Mouse (Mus musculus): ENCODE data around the gene Rab11fip5. TPM values are rescaled to one million over a fixed set of nuclear protein-coding genes. Genes with fewer than 3 reads are reported as not detected.

Gene Rab11fip5
- polyA plus RNA-seq, 1 experiment from 2014 or later, result 15.7 TPM

DNA sequence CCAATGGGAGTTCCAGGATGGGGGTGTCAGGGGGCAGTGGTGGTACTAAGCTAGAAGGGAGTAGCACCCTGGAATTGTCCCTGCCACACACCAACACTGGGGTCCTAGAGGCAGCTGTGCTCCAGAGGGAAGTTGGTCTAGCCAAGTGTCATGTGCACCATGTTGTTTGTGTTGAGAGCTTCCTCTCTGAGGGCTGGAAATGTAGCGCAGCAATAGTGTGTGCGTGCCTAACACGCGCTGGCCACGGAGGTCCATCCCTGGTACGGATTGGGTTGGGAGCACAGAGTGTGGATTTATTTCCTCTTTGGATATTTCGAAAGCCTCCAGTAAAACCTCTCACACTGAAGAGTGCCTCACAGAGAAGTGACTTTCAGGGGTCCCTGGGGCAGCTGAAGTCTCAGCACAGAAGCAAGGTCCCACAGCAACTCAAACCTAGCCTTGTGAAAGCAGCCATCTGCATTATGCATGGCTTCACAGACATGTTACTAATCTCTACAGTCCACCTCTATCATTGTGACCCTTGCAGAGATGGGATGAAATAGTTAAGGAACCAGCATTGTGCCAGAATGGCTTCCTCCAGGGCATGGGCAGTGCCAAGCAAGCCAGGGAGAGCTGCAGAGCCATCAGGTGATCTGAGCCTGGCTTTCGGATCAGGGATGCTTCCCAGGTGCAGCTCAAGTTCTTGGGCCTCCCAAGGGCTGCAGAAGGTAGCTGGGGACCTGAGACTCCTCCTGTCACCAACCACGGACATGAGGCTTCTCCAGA is 3.6 kb downstream of the Rab11fip5 start:
- DNase-seq (ENCODE audit: low spot score) (no peak), ATAC-seq (ENCODE audit: low read depth) (no peak)
- Histone ChIP-seq H3K4me3 (ENCODE audit: low read depth, low read length) (no peak overlapping the region), H3K36me3 (ENCODE audit: control insufficient read depth, insufficient read depth, low read length) (no peaks in the 10 kb centered on the region), H3K27ac (replicated peaks; ENCODE audit: low read depth, low read length) (no peak overlapping the region), H3K9ac (ENCODE audit: low read depth, low read length) (no peak overlapping the region), H3K4me1 (ENCODE audit: control insufficient read depth, insufficient read depth, low read length) (peaks cover 40% of the 10 kb centered on the region), H3K4me2 (ENCODE audit: low read depth, low read length) (no peak overlapping the region), H3K27me3 (replicated peaks; ENCODE audit: control insufficient read depth, insufficient read depth, low read length) (no peaks in the 10 kb centered on the region), H3K9me3 (ENCODE audit: control insufficient read depth, low read length) (no peaks in the 10 kb centered on the region)
- 92% methylated on average over 9 of the region's 9 CpGs for WGBS

- no peaks in the 10 kb centered on the region for H3K9me3 ChIP-seq (ENCODE audit: control insufficient read depth, low read length)
- no peak for DNase-seq (ENCODE audit: low spot score)
- no peaks in the 10 kb centered on the region for H3K36me3 ChIP-seq (ENCODE audit: control insufficient read depth, insufficient read depth, low read length)
- ATAC-seq (ENCODE audit: low read depth), result no peak
- no peak overlapping the region for H3K4me3 ChIP-seq (ENCODE audit: low read depth, low read length)
- H3K27ac ChIP-seq (replicated peaks; ENCODE audit: low read depth, low read length), result 0 out of 2 replicates have a peak overlapping the region, but pooled peaks have one; percentile 44
- 83% methylated on average over 5 of the region's 5 CpGs for WGBS
- H3K4me1 ChIP-seq (ENCODE audit: control insufficient read depth, insufficient read depth, low read length), result peaks cover 40% of the 10 kb centered on the region
- H3K4me2 ChIP-seq (ENCODE audit: low read depth, low read length), result no peak overlapping the region
- no peaks in the 10 kb centered on the region for H3K27me3 ChIP-seq (replicated peaks; ENCODE audit: control insufficient read depth, insufficient read depth, low read length)
- H3K9ac ChIP-seq (ENCODE audit: low read depth, low read length), result no peak overlapping the region
These were observed 4.4 kb downstream of the Rab11fip5 start for GRCm38 (mm10) chr6:85370041-85370440.

DNA sequence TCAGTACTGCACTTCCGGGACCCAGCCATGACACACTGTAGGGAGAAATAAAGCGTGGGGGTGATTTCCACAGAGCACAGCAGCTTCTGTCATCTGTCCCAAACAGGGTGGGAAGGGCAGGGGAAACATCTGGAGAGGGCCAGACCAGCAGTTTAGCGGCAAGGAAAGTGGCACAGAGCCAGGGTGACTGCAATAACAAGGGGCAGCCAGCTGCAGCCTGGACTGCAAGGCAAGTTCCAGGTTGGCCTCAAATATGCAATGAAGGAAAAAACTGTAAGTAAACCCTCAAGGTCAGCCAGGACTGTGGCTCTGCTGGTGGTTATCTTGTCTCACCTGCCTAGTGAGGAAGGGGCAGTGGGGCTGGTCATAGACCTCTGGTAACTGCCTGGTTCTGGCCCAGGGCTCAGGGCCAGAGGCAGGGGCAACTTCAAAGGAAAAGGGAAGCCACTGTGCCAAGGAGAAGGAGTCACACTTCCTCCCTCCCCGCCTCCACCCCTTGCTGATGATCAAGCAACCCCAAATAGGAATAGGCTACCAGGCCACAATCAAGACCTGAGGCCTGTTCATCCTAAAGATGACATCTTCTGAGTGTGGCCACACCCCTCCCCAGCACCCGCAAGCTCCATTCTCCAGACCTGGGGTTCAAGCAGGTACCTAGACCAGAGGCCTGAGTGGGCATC is 5.1 kb downstream of the Rab11fip5 start:
- WGBS, result 61% methylated on average over 5 of the region's 5 CpGs
- Histone ChIP-seq H3K27ac (replicated peaks; ENCODE audit: low read depth, low read length) (peak overlapping the region; percentile 44), H3K27me3 (replicated peaks; ENCODE audit: control insufficient read depth, insufficient read depth, low read length) (no peaks in the 10 kb centered on the region), H3K4me2 (ENCODE audit: low read depth, low read length) (peak overlapping the region; percentile 8; the same call in 1 of the 2 replicates), H3K9ac (ENCODE audit: low read depth, low read length) (0 out of 2 replicates have a peak overlapping the region, but pooled peaks have one; percentile 39), H3K36me3 (ENCODE audit: control insufficient read depth, insufficient read depth, low read length) (no peaks in the 10 kb centered on the region), H3K4me1 (ENCODE audit: control insufficient read depth, insufficient read depth, low read length) (peaks cover 40% of the 10 kb centered on the region), H3K9me3 (ENCODE audit: control insufficient read depth, low read length) (no peaks in the 10 kb centered on the region), H3K4me3 (ENCODE audit: low read depth, low read length) (no peak overlapping the region)
- DNase-seq (ENCODE audit: low spot score) (peak; percentile 78), ATAC-seq (ENCODE audit: low read depth) (no peak)

GRCm38 (mm10) chr6:85368722-85369121 is 5.7 kb downstream of the Rab11fip5 start:
- Histone ChIP-seq H3K4me1 (ENCODE audit: control insufficient read depth, insufficient read depth, low read length) (peaks cover 40% of the 10 kb centered on the region), H3K9me3 (ENCODE audit: control insufficient read depth, low read length) (no peaks in the 10 kb centered on the region), H3K4me2 (ENCODE audit: low read depth, low read length) (peak overlapping the region; percentile 8; the same call in 1 of the 2 replicates), H3K36me3 (ENCODE audit: control insufficient read depth, insufficient read depth, low read length) (no peaks in the 10 kb centered on the region), H3K27me3 (replicated peaks; ENCODE audit: control insufficient read depth, insufficient read depth, low read length) (no peaks in the 10 kb centered on the region), H3K27ac (replicated peaks; ENCODE audit: low read depth, low read length) (peak overlapping the region; percentile 44; the same call in 1 of the 2 replicates), H3K4me3 (ENCODE audit: low read depth, low read length) (no peak overlapping the region), H3K9ac (ENCODE audit: low read depth, low read length) (no peak overlapping the region)
- ATAC-seq (ENCODE audit: low read depth), result no peak
- whole genome bisulfite sequencing, result 63% methylated on average over 5 of the region's 5 CpGs
- no peak for DNase-seq (ENCODE audit: low spot score)

GRCm38 (mm10) chr6:85368166-85368565 is 6.3 kb downstream of the Rab11fip5 start:
- H3K9ac ChIP-seq (ENCODE audit: low read depth, low read length), result no peak overlapping the region
- no peak overlapping the region for H3K4me2 ChIP-seq (ENCODE audit: low read depth, low read length)
- DNase-seq (ENCODE audit: low spot score) (no peak), ATAC-seq (ENCODE audit: low read depth) (no peak)
- no peak overlapping the region for H3K27ac ChIP-seq (replicated peaks; ENCODE audit: low read depth, low read length)
- WGBS, result 100% methylated on average over 1 of the region's 1 CpGs
- H3K4me3 ChIP-seq (ENCODE audit: low read depth, low read length), result no peak overlapping the region
- peaks cover 35% of the 10 kb centered on the region for H3K4me1 ChIP-seq (ENCODE audit: control insufficient read depth, insufficient read depth, low read length)
- H3K36me3 ChIP-seq (ENCODE audit: control insufficient read depth, insufficient read depth, low read length), result no peaks in the 10 kb centered on the region
- no peaks in the 10 kb centered on the region for H3K27me3 ChIP-seq (replicated peaks; ENCODE audit: control insufficient read depth, insufficient read depth, low read length)
- H3K9me3 ChIP-seq (ENCODE audit: control insufficient read depth, low read length), result no peaks in the 10 kb centered on the region

- H3K4me3 ChIP-seq (ENCODE audit: low read depth, low read length), result no peak overlapping the region
- DNase-seq (ENCODE audit: low spot score) (no peak), ATAC-seq (ENCODE audit: low read depth) (peak; percentile 45; the same call in 1 of the 2 replicates)
- H3K9ac ChIP-seq (ENCODE audit: low read depth, low read length), result no peak overlapping the region
- no peak overlapping the region for H3K4me2 ChIP-seq (ENCODE audit: low read depth, low read length)
- H3K36me3 ChIP-seq (ENCODE audit: control insufficient read depth, insufficient read depth, low read length), result no peaks in the 10 kb centered on the region
- no peaks in the 10 kb centered on the region for H3K9me3 ChIP-seq (ENCODE audit: control insufficient read depth, low read length)
- H3K27ac ChIP-seq (replicated peaks; ENCODE audit: low read depth, low read length), result no peak overlapping the region
- H3K4me1 ChIP-seq (ENCODE audit: control insufficient read depth, insufficient read depth, low read length), result peaks cover 21% of the 10 kb centered on the region
- WGBS, result 80% methylated on average over 1 of the region's 1 CpGs
- no peaks in the 10 kb centered on the region for H3K27me3 ChIP-seq (replicated peaks; ENCODE audit: control insufficient read depth, insufficient read depth, low read length)
These were observed 8.0 kb downstream of the Rab11fip5 start for GRCm38 (mm10) chr6:85366387-85366786.

- H3K9me3 ChIP-seq (ENCODE audit: control insufficient read depth, low read length), result no peaks in the 10 kb centered on the region
- H3K27me3 ChIP-seq (replicated peaks; ENCODE audit: control insufficient read depth, insufficient read depth, low read length), result no peaks in the 10 kb centered on the region
- peaks cover 18% of the 10 kb centered on the region for H3K4me1 ChIP-seq (ENCODE audit: control insufficient read depth, insufficient read depth, low read length)
- H3K9ac ChIP-seq (ENCODE audit: low read depth, low read length), result no peak overlapping the region
- no peak for ATAC-seq (ENCODE audit: low read depth)
- no peak overlapping the region for H3K4me3 ChIP-seq (ENCODE audit: low read depth, low read length)
- no peak overlapping the region for H3K4me2 ChIP-seq (ENCODE audit: low read depth, low read length)
- DNase-seq (ENCODE audit: low spot score), result no peak
- H3K27ac ChIP-seq (replicated peaks; ENCODE audit: low read depth, low read length), result no peak overlapping the region
- WGBS, result 77% methylated on average over 5 of the region's 5 CpGs
- no peaks in the 10 kb centered on the region for H3K36me3 ChIP-seq (ENCODE audit: control insufficient read depth, insufficient read depth, low read length)
These were observed 10.0 kb downstream of the Rab11fip5 start for GRCm38 (mm10) chr6:85364439-85364838.

- 70% methylated on average over 4 of the region's 4 CpGs for WGBS
These were observed 10.6 kb downstream of the Rab11fip5 start for GRCm38 (mm10) chr6:85363906-85364260.

More at GRCm38 (mm10) chr6:85363906-85364260, 10.6 kb downstream of the Rab11fip5 start:
- H3K9me3 ChIP-seq (ENCODE audit: control insufficient read depth, low read length), result no peaks in the 10 kb centered on the region
- no peak overlapping the region for H3K4me2 ChIP-seq (ENCODE audit: low read depth, low read length)
- DNase-seq (ENCODE audit: low spot score), result no peak
- no peak overlapping the region for H3K9ac ChIP-seq (ENCODE audit: low read depth, low read length)
- no peaks in the 10 kb centered on the region for H3K36me3 ChIP-seq (ENCODE audit: control insufficient read depth, insufficient read depth, low read length)
- no peak overlapping the region for H3K4me3 ChIP-seq (ENCODE audit: low read depth, low read length)
- ATAC-seq (ENCODE audit: low read depth), result no peak
- H3K27me3 ChIP-seq (replicated peaks; ENCODE audit: control insufficient read depth, insufficient read depth, low read length), result no peaks in the 10 kb centered on the region
- no peak overlapping the region for H3K27ac ChIP-seq (replicated peaks; ENCODE audit: low read depth, low read length)
- peaks cover 12% of the 10 kb centered on the region for H3K4me1 ChIP-seq (ENCODE audit: control insufficient read depth, insufficient read depth, low read length)
